Mouse (Mus musculus) ES-E14 (cell line): Measurements from ENCODE around the gene Lyg2.

Experiments
- CHD2 ChIP-seq: IDR thresholded peaks from 2 replicates; pipeline ENCODE4 v1.6.1; 2014; ENCODE audit warnings: mild to moderate bottlenecking, low read depth, low read length, inconsistent platforms
- MAFK ChIP-seq: IDR thresholded peaks from 2 replicates; pipeline ENCODE4 v1.6.1; 2014; ENCODE audit warnings: mild to moderate bottlenecking, low read depth, low read length, inconsistent platforms; ENCODE audit not compliant: insufficient read depth

DNA sequence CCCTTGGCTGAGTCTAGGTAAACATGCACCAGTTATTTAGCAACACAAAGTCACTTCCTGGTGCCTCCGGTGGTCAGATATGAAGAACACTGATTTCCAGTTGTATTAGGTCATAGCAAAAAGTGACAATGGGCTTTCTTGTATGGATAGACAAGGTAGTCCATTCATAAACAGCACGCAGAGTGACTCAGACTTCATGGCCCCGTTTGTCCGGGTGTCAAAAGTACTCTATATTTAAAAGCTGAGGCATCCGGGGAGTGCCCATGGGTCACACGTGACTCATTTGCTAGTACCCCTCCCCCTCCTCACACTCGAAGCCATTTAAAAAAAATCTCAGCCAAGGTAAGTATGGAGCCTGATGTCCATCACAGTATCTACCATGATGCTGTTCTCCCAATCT, 38.5 kb upstream of the Lyg2 start:
- TF ChIP-seq MAFK (no peak), CHD2 (no peak)
